Mouse (Mus musculus) stomach, postnatal 0 days (tissue): ENCODE results near the gene 2310022A10Rik. TPM values are rescaled to one million over a fixed set of nuclear protein-coding genes. Genes with fewer than 3 reads are reported as not detected.
A peak's percentile ranks its signal among the peaks of the same experiment; 100 is the strongest.

Source experiments
- ATAC-seq: fragments of 200-750 bp; cut with Nextera tagmentation; 2 replicates; pipeline ENCODE4 v1.8.0; 2017; ENCODE audit not compliant: low FRiP score, low TSS enrichment
- DNase-seq: peaks from one replicate; pipeline ENCODE4 v3.0.0-alpha.2; 2016; ENCODE audit warnings: low spot score
- H3K27ac ChIP-seq: fragments of 300-500 bp; sonication (generic); replicated peaks from 2 replicates; pipeline ENCODE4 v1.5.1; 2014; ENCODE audit warnings: mild to moderate bottlenecking, control low read depth
- H3K27me3 ChIP-seq: fragments of 300-500 bp; sonication (generic); 2 replicates; pipeline ENCODE4 v1.6.1; 2014; ENCODE audit warnings: low read length; ENCODE audit not compliant: control insufficient read depth, insufficient read depth
- H3K36me3 ChIP-seq: fragments of 300-500 bp; sonication (generic); 2 replicates; pipeline ENCODE4 v1.6.1; 2014; ENCODE audit warnings: low read length, mixed read lengths; ENCODE audit not compliant: control insufficient read depth, insufficient read depth
- H3K4me1 ChIP-seq: fragments of 300-500 bp; sonication (generic); replicated peaks from 2 replicates; pipeline ENCODE4 v1.6.1; 2014; ENCODE audit warnings: antibody characterized with exemption; ENCODE audit not compliant: control insufficient read depth, insufficient read depth
- H3K4me2 ChIP-seq: fragments of 300-500 bp; sonication (generic); replicated peaks from 2 replicates; pipeline ENCODE4 v1.6.1; 2014; ENCODE audit warnings: low read depth, mild to moderate bottlenecking, control low read depth, moderate library complexity
- H3K4me3 ChIP-seq: fragments of 300-500 bp; sonication (generic); 2 replicates; pipeline ENCODE4 v1.5.1; 2014; ENCODE audit warnings: low read depth, low read length, control low read depth
- H3K9ac ChIP-seq: fragments of 300-500 bp; sonication (generic); 2 replicates; pipeline ENCODE4 v1.6.1; 2014; ENCODE audit warnings: mild to moderate bottlenecking, low read length, control low read depth, mixed read lengths
- H3K9me3 ChIP-seq: fragments of 300-500 bp; sonication (generic); 2 replicates; pipeline ENCODE4 v1.6.1; 2016; ENCODE audit warnings: low read length; ENCODE audit not compliant: control insufficient read depth
- CTCF ChIP-seq: IDR thresholded peaks from 2 replicates; pipeline ENCODE4 v1.5.1; 2016; ENCODE audit warnings: antibody characterized with exemption, low read depth, mild to moderate bottlenecking, moderate library complexity
- EP300 ChIP-seq: optimal IDR thresholded peaks from 2 replicates; pipeline ENCODE3; 2016; ENCODE audit warnings: antibody characterized with exemption
- WGBS: fragments of 180-500 bp; shearing (Covaris S2); extraction: QIAGEN DNeasy Blood & Tissue Kit; methylation state at CpG from one replicate; pipeline ENCODE4 v1.1.7; 2014; 5-methylcytosine and 5-hydroxymethylcytosine counted together
- polyA plus RNA-seq: library from polyadenylated mRNA; unstranded; fragments of >200 nt; fragmentation: Nextera tagmentation; extraction: Ambion mirVana; gene quantifications from 2 replicates; pipeline ENCODE4 v1.2.1, GENCODE M21; 2015

Gene 2310022A10Rik
- polyA plus RNA-seq, 1 experiment from 2014 or later = 11.4 TPM

DNA sequence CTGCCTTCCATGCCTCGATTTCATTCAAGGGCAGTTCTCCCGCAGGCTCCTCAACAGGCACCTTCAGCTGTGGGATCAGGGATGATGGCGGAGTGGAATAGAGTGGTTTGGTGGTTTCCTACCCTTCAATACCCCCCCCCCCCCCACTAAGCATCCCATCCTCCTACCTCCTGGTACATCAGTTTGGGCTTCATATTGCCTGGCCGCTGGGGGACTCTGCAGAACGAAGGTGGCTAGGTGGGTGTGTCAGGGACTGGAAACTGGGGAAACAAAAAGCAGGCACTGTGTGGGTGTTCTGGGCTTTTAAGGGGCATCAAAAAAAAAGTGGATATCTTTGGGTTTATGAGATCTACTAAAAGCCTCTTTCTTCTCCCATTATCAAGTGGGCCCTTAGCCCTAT is 11.1 kb upstream of the 2310022A10Rik start:
- Histone ChIP-seq H3K9ac (peak overlapping the region; percentile 67), H3K4me3 (peak overlapping the region; percentile 60), H3K36me3 (peaks cover 9% of the 10 kb centered on the region; the same call in 1 of the 2 replicates), H3K27ac (no peak overlapping the region), H3K4me2 (peak overlapping the region; percentile 93), H3K27me3 (no peaks in the 10 kb centered on the region), H3K9me3 (no peaks in the 10 kb centered on the region), H3K4me1 (no peaks in the 10 kb centered on the region; the same call in 1 of the 2 replicates)
- WGBS = 64% methylated on average over 5 of the region's 5 CpGs
- ATAC-seq (no peak), DNase-seq (no peak)
- TF ChIP-seq EP300 (no peak), CTCF (no peak)

DNA sequence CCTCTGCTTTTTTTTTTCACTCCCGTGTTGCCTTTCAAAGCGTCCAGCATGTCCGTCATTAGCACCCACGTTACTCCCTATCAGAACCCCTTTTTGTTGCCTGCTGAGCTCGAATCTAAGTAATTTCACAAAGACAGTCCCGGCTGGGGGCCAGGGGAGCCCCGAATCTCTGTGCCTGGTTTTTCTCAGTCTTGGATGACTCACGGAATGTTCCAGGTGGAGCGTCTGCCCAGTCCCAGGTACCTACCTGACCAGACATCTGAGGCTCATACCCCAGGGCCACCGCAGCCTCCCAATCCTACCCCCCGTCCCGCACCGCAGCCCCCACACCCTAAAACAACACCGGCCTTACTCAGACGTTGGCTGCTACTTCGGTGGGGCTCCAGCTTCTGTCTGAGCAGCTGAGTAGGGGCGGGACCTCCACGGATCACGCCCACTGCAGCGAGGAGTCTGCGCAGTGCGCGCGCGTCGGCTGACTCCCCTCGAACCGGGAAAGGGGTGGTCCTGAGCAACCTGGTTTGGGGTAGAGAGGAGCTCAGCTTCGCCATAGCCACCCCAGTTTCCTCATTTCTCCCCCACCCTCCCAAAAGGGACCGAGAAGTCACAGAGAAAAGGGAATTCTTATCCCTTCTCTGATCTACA is 10.5 kb upstream of the 2310022A10Rik start:
- H3K4me1 ChIP-seq = no peaks in the 10 kb centered on the region; the same call in 1 of the 2 replicates
- peaks cover 8% of the 10 kb centered on the region; the same call in 1 of the 2 replicates for H3K36me3 ChIP-seq
- ATAC-seq (peak; percentile 82), DNase-seq (peak; percentile 85)
- WGBS = under 1% methylated on average over 30 of the region's 30 CpGs
- H3K4me3 ChIP-seq = peak overlapping the region; percentile 60
- peak overlapping the region; percentile 67 for H3K9ac ChIP-seq
- H3K27ac ChIP-seq = peak overlapping the region; percentile 40
- peak overlapping the region; percentile 93 for H3K4me2 ChIP-seq
- TF ChIP-seq EP300 (no peak), CTCF (no peak)
- no peaks in the 10 kb centered on the region for H3K9me3 ChIP-seq
- no peaks in the 10 kb centered on the region for H3K27me3 ChIP-seq

DNA sequence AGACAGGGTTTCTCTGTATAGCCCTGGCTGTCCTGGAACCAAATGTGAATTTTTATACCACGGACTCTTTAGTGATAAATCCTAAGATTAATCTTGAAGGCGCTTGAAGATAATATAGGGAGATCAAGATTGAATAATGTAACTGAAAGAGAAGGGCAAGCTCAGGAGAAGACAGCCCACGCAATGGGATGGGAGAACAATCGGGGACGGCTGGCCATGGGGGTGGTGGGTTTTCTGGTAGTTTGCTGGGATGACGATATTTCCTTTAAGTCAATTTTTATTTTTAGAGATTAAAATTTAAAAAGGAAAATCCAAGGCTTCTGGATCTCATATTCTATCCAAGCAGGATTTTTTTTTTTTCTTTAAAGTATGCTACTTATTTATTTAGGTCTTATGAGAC is 10.0 kb upstream of the 2310022A10Rik start:
- H3K9me3 ChIP-seq = no peaks in the 10 kb centered on the region
- peak overlapping the region; percentile 40; the same call in 1 of the 2 replicates for H3K27ac ChIP-seq
- H3K4me3 ChIP-seq = peak overlapping the region; percentile 60
- ATAC-seq (no peak), DNase-seq (no peak)
- no peak for TF ChIP-seq EP300
- TF ChIP-seq CTCF = no peak
- WGBS = 17% methylated on average over 6 of the region's 6 CpGs
- H3K9ac ChIP-seq = peak overlapping the region; percentile 67
- H3K27me3 ChIP-seq = no peaks in the 10 kb centered on the region
- peaks cover 6% of the 10 kb centered on the region; the same call in 1 of the 2 replicates for H3K36me3 ChIP-seq
- peak overlapping the region; percentile 93 for H3K4me2 ChIP-seq
- H3K4me1 ChIP-seq = no peaks in the 10 kb centered on the region; the same call in 1 of the 2 replicates

DNA sequence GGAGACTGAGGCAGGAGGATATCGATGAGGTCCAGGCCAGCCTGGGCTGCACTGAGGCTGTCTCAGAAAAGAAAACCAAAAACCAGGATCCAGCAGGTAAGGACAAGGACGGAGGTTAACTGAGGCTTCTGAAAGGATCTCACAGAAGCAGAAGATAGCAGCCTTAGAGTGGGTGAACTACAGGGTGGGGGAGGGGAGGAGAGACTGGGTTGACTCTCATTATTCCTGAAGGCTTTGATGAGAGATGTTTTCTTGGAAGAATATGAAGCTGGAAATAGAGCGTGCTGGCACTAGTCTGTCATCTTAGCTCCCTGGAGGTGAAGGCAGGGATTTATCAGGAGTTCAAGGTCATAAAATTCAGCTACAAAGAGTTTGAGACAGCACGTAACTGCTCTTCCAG is 9.2 kb upstream of the 2310022A10Rik start:
- TF ChIP-seq EP300 = no peak
- TF ChIP-seq CTCF = no peak
- Histone ChIP-seq H3K36me3 (peaks cover 5% of the 10 kb centered on the region; the same call in 1 of the 2 replicates), H3K27ac (peak overlapping the region; percentile 30; the same call in 1 of the 2 replicates), H3K4me3 (no peak overlapping the region), H3K4me1 (no peaks in the 10 kb centered on the region; the same call in 1 of the 2 replicates), H3K4me2 (no peak overlapping the region), H3K27me3 (no peaks in the 10 kb centered on the region), H3K9me3 (no peaks in the 10 kb centered on the region), H3K9ac (no peak overlapping the region)
- WGBS = 74% methylated on average over 4 of the region's 4 CpGs
- DNase-seq (no peak), ATAC-seq (no peak)

DNA sequence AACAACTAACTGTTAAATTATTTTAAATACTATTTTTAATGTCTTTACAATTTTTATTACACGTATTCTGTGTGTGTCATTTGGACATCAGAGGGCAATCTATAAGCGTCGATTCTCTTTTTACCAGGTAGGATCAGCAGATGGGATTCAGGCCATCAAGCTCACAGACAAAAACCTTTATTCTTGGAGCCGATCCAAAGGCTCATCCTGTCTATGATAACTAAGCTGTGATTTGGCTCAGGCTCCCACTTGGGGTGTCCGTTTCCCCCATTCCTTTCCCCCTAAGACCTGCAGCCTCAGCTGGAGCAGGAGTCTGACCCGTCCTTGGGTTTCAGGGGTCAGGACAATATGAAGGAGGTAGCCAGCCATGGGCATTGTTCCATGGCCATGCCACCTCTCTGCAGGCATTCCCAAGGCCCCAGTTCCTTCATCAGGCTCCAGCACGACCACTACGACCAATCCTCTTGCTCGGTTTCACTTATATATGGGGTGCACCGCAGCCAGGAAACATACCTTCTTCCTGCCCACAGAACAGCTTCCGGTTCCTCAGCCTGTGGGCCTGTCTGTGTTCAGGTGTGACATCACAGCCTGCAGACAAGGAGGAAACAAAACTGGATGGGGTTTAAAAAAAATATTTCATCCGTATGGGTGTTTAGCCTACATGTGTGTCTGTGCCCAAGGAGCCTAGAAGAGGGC is 8.2 kb upstream of the 2310022A10Rik start:
- ATAC-seq (no peak), DNase-seq (no peak)
- H3K4me1 ChIP-seq = no peaks in the 10 kb centered on the region; the same call in 1 of the 2 replicates
- H3K36me3 ChIP-seq = no peaks in the 10 kb centered on the region
- TF ChIP-seq CTCF (no peak), EP300 (no peak)
- H3K4me3 ChIP-seq = no peak overlapping the region
- no peak overlapping the region for H3K4me2 ChIP-seq
- H3K9ac ChIP-seq = no peak overlapping the region
- H3K27ac ChIP-seq = no peak overlapping the region
- 84% methylated on average over 12 of the region's 12 CpGs for WGBS
- H3K27me3 ChIP-seq = no peaks in the 10 kb centered on the region
- no peaks in the 10 kb centered on the region for H3K9me3 ChIP-seq

DNA sequence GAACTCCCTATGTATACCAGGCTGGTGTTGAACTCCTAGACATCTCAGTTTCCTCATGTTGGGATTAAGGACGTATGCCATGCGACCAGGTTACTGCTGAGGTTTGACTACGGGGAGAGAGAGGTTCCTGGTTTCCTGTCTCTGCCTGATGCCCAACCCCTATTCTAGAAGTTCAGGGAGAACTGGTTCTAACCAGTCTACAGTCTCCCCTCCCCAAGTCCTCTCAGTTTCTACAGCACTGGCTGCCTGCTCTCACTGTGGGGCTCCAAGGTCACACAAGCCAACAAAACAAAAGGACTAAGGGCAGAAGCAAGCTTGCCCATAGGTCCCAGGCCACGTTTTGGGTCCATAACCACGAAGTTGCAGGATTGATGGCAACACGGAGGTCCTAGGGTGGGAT is 3.4 kb upstream of the 2310022A10Rik start:
- ATAC-seq (no peak), DNase-seq (no peak)
- H3K9ac ChIP-seq = no peak overlapping the region
- no peak overlapping the region for H3K4me2 ChIP-seq
- H3K4me3 ChIP-seq = no peak overlapping the region
- WGBS = 66% methylated on average over 6 of the region's 6 CpGs
- no peaks in the 10 kb centered on the region for H3K27me3 ChIP-seq
- H3K36me3 ChIP-seq = no peaks in the 10 kb centered on the region
- H3K4me1 ChIP-seq = no peaks in the 10 kb centered on the region
- no peak overlapping the region for H3K27ac ChIP-seq
- TF ChIP-seq CTCF (no peak), EP300 (no peak)
- H3K9me3 ChIP-seq = no peaks in the 10 kb centered on the region
